Mouse (Mus musculus): ENCODE measurements at regions not wholly inside any gene's neighbourhood (a gene's known extent, or its start where the extent isn't known, plus 50 kb on each side); places are given as distances from the start of the nearest gene placed in this dataset.

- peak; percentile 77 for DNase-seq (ENCODE audit: low read depth, low spot score)
These were observed 110.8 kb downstream of the Map3k7 start for GRCm38 (mm10) chr4:32074399-32075296.

- no peak for DNase-seq (ENCODE audit: low read depth, low spot score)
These were observed 112.6 kb downstream of the Map3k7 start for GRCm38 (mm10) chr4:32076391-32076925.

GRCm38 (mm10) chr4:32083456-32083855 is 119.6 kb downstream of the Map3k7 start:
- DNase-seq (ENCODE audit: low read depth, low spot score), result no peak

- no peak for DNase-seq (ENCODE audit: low read depth, low spot score)
These were observed 120.5 kb downstream of the Map3k7 start for GRCm38 (mm10) chr4:32084250-32084869.

DNA sequence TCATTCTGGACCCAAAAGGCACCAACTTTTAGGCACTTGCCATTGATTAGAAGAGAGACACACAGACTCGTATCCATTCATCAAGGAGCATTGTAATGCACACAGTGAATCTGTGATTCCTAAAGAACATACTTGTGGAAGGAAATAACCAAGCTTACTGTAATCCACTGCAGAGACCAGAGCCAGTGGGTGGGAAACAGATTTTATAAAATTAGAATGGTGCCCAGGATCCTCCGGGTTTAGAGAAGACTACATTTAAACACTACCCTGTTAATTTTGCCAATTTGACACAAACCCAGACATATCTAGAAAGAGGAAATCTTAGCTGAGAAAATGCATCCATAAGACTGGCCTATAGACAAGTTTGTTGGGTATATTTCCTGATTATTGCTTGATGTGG is 121.1 kb downstream of the Map3k7 start:
- DNase-seq (ENCODE audit: low read depth, low spot score), result no peak

GRCm38 (mm10) chr4:32091086-32091485 is 127.2 kb downstream of the Map3k7 start:
- DNase-seq (ENCODE audit: low read depth, low spot score), result no peak

DNA sequence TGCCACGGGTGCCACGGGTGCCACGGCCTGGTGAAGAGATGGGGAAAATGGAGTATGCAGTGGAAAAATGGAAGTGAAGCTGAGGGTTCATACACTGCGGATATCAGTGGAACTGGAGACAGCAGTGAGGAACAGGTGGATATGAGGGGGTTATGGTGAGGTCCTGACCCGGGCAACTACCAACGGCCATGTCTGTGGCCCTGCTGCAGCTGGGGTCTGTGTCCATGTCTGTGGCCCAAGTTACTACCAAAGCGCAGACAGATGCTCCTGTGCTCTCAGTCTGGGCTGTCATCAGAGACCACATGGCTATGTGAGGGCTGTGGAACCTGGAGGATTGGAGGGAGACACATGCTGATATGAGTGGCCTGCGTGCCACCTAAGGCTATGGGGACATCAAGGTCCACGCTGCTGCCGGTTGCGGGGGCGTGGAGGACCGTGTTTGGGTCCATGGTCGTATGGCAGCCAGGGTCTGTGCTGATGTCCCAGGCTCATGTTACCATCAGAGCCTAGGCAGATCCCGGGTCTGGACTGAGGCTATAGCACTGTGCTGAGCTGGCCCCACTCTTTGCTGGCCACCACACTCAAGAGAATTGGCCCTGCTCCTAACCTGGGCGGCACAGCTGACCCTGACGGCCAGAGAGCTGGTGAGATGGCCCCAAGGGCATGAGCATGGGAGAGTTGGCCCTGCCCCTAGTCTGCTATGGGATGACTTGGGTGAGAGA is 128.6 kb downstream of the Map3k7 start:
- no peak for DNase-seq (ENCODE audit: low read depth, low spot score)

- no peak for DNase-seq (ENCODE audit: low read depth, low spot score)
These were observed 134.3 kb downstream of the Map3k7 start for GRCm38 (mm10) chr4:32098233-32098632.

DNA sequence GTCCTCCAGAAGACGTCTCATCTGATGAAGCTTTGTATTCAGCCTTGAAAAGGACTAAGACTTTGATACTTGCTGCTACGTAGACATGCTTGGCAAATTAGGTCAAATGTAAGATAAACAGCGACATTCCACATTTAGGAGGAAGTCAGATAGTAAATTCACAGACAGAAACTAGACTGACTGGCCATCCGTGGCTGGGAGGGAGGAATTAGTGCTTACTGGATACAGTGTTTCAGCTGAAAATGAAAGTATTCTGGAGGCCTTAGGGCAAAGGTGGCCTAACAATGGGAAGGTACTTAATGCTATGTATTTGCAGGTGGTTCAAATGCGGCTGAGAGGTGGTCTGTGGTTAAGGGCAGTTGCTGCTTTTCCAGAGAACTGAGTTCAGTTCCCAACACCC is 137.1 kb downstream of the Map3k7 start:
- no peak for DNase-seq (ENCODE audit: low read depth, low spot score)

GRCm38 (mm10) chr4:32106664-32107171 is 131.9 kb upstream of the Bach2 start:
- DNase-seq (ENCODE audit: low read depth, low spot score), result peak; percentile 51

GRCm38 (mm10) chr4:32122320-32122719 is 116.3 kb upstream of the Bach2 start:
- DNase-seq (ENCODE audit: low read depth, low spot score), result no peak

- no peak for DNase-seq (ENCODE audit: low read depth, low spot score)
These were observed 111.8 kb upstream of the Bach2 start for GRCm38 (mm10) chr4:32126828-32127227.

GRCm38 (mm10) chr4:32130594-32130993 is 108.0 kb upstream of the Bach2 start:
- DNase-seq (ENCODE audit: low read depth, low spot score), result no peak

DNA sequence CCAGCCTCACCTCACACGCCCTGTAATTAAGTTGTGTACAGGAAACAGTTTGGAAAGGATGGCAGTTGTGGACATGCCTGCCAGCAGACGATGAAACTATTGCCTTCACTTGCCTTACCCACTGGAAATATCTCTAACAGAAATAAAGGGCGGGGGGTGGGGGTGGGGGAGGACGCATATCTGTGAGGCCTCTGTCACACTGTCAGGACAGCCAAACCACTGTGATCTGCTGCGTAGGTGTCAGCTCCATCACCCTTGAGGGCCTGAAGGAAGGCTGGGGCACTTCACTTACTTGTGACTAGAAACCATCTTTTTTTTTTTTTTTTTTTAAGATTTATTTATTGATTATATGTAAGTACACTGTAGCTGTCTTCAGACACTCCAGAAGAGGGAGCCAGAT is 106.8 kb upstream of the Bach2 start:
- no peak for DNase-seq (ENCODE audit: low read depth, low spot score)

- no peak for DNase-seq (ENCODE audit: low read depth, low spot score)
These were observed 102.5 kb upstream of the Bach2 start for GRCm38 (mm10) chr4:32136151-32136550.

- no peak for DNase-seq (ENCODE audit: low read depth, low spot score)
These were observed 101.4 kb upstream of the Bach2 start for GRCm38 (mm10) chr4:32137243-32137642.

GRCm38 (mm10) chr4:32137966-32138365 is 100.6 kb upstream of the Bach2 start:
- no peak for DNase-seq (ENCODE audit: low read depth, low spot score)

- no peak for DNase-seq (ENCODE audit: low read depth, low spot score)
These were observed 99.0 kb upstream of the Bach2 start for GRCm38 (mm10) chr4:32139586-32139985.

- DNase-seq (ENCODE audit: low read depth, low spot score), result no peak
These were observed 98.5 kb upstream of the Bach2 start for GRCm38 (mm10) chr4:32140068-32140467.

DNA sequence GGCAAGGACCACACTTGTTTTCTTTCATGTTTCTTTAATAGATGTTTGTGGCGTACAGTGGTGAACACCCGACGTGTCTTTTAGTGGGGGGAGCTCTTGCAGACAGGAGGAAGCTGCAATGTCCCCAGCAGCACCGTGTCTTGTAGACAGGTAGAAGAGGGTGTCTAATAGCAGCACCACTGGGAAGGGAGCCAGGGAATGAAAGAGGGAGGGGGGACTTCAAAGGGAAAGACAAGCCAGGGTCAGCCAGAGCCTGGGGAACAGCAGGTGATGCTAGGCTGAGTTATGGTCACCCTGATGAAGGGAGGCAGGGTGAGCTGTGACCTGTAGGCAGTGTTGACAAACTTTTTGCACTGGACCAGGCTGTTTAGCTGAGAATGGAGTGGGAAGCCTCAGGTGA is 96.4 kb upstream of the Bach2 start:
- no peak for DNase-seq (ENCODE audit: low read depth, low spot score)

DNA sequence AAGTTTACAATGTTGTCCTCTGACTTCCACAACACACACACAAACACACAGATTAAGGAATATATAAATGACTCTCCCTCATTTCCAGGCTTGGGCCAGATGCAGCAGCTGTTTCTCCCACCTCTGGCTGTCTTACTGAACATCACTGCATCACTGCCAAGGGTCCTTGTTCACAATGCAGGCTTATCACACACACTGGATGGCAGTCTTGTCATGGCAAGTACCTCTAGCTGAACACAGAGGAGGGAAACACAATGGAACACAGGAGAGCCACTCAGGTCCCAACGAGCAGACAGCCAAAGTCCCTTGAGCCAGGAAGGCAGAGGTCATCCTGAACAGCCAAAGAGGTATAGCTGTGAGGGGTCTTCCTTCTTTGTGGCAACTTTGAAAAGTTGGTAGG is 91.5 kb upstream of the Bach2 start:
- DNase-seq (ENCODE audit: low read depth, low spot score), result no peak

GRCm38 (mm10) chr4:32148597-32148996 is 90.0 kb upstream of the Bach2 start:
- DNase-seq (ENCODE audit: low read depth, low spot score), result no peak
